Mouse (Mus musculus) brain, embryonic 14.5 days (tissue): Measurements from ENCODE around the gene Taar5. TPM values are rescaled to one million over a fixed set of nuclear protein-coding genes. Genes with fewer than 3 reads are reported as not detected.
A peak's percentile ranks its signal among the peaks of the same experiment; 100 is the strongest.

Experiments
- DNase-seq: peaks from one replicate; pipeline ENCODE4 v3.0.0-alpha.2; 2011; ENCODE audit warnings: low read depth
- CTCF ChIP-seq: fragments of 200-500 bp; IDR thresholded peaks from 2 replicates; pipeline ENCODE4 v1.5.1; 2012; ENCODE audit warnings: inconsistent platforms, mild to moderate bottlenecking, moderate library complexity, borderline replicate concordance; ENCODE audit not compliant: insufficient read depth, insufficient read length; ENCODE audit errors: extremely low read depth
- POLR2A ChIP-seq: fragments of 200-500 bp; IDR thresholded peaks from 2 replicates; pipeline ENCODE4 v1.6.1; 2012; ENCODE audit warnings: mild to moderate bottlenecking, inconsistent platforms, borderline replicate concordance; ENCODE audit not compliant: poor library complexity, insufficient read depth, insufficient read length, severe bottlenecking; ENCODE audit errors: extremely low read depth
- polyA plus RNA-seq: library from polyadenylated mRNA; depleted of rRNA; stranded (reverse); fragments of >200 nt; gene quantifications from 2 replicates; pipeline ENCODE4 v1.2.3, GENCODE M21; 2012; rRNA removed

Gene Taar5
- polyA plus RNA-seq, 1 experiment = not detected

DNA sequence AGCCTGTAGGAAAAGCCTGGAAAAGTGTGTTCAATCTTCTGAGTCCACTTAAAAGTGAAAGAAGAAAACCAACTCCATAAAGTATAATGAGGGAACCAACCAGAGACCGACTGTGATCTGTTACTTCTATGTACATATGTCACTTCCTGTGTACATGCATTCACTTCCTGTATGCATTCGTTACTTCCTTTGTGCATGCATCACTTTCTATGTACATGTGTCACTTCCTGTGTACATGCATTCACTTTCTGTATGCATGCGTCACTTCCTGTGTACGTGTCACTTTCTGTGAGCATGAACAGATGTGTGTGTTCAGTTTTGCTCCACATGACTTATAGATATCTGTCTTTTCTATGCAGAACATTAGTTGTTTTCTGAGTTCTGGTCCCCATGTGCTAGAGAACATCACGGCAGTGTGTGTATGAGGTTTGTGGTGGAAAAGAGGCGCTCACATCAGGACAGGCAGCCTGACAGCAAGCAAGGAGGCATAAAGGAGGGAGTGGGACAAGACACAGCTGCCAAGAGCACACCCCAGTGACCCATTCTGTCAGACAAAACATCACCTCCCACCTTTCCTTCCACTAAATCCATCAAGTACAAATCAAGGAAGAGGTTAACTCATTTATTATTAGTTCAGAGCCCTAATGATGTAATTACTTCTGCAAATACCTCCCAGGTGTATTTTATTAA, 5.4 kb upstream of the Taar5 start:
- DNase-seq = no peak

DNA sequence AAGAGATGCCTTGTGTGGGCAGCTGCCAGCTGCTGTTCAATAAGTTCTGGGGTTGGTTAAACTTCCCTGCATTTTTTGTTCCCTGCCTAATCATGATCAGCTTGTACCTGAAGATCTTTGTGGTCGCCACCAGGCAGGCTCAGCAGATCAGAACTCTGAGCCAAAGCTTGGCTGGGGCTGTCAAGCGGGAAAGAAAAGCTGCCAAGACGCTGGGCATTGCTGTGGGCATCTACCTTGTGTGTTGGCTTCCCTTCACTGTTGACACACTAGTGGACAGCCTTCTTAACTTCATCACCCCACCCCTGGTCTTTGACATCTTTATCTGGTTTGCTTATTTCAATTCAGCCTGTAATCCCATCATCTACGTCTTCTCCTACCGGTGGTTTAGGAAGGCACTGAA, 750 bp downstream of the Taar5 start:
- TF ChIP-seq CTCF = no peak
- no peak for DNase-seq

More for the DNA sequence above, 5.4 kb upstream of the Taar5 start:
- TF ChIP-seq POLR2A (no peak), CTCF (no peak)

- DNase-seq = no peak
- TF ChIP-seq POLR2A = no peak
- TF ChIP-seq CTCF = no peak
These were observed 7.5 kb downstream of the Taar5 start for GRCm38 (mm10) chr10:23977958-23978357.

DNA sequence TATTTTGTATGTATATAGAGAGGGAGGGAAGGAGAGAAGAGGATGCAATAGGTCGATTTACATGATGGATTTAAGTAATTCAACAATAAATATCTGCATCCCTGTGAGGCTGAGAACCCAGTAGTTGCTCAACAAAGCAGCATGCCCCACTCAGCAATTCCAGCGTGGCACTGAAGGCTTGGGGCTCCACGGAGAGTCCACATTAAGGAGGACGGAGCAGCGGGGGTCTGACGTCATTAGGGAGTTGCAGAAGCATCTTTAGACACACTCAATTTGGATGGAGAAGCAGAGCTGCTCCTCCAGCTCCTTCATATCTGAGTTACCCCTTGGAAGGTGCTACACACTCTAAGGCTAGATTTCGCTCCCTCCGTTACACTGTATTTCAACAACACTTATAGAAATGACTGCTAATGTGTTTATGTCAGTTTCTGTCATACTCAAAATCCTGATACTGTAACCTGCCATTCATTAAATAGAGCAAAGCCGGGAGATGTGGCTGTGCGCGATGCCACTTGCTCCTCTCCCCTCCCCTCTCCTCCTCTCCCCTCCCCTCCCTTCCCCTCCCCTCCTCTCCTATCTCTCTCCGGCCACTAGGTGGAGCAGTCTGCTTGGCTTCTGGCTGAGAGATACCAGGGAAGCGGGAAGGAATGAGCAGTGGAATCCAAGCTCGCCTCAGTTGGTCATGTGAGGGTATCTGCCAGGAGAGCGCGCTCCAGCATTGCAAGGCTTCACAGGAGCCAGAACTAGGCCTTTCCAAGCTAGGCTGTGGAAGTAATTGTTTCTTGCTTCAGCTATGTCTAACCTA, 8.6 kb downstream of the Taar5 start:
- DNase-seq = peak; percentile 85

GRCm38 (mm10) chr10:23985546-23985945, 15.0 kb downstream of the Taar5 start, which contains the start of gene Taar6:
TSS of gene Taar6 (minus strand) at chr10:23985646.
- TF ChIP-seq CTCF (no peak), POLR2A (no peak)
- DNase-seq = no peak

More for the DNA sequence above, 8.6 kb downstream of the Taar5 start:
- TF ChIP-seq CTCF = peak; percentile 69
- TF ChIP-seq POLR2A = no peak

DNA sequence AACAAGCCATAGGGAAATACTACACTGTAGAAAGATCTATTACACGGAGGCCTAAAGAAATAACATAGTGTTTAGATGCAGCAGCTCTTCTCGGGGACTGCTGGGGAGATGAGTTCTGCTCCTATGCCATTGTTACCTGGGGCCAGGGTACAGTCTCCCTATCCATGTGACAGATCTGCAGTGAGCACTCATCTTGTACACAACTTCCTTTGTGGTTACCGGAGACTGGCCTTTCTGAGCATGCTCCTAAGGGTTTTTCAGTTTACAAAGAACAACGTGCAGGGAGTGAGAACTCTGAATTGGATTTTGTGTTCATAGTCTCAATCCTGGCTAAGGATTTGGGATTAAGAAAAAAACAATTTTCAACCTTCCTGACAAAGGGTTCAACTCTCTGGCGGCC, 15.9 kb downstream of the Taar5 start:
- TF ChIP-seq CTCF (no peak), POLR2A (no peak)
- no peak for DNase-seq

GRCm38 (mm10) chr10:23993381-23993780, 22.9 kb downstream of the Taar5 start, which contains the start of gene Taar7a:
TSS of gene Taar7a (minus strand) at chr10:23993481.
- DNase-seq = no peak
- no peak for TF ChIP-seq CTCF
- TF ChIP-seq POLR2A = no peak

- DNase-seq = no peak
- TF ChIP-seq CTCF = no peak
- no peak for TF ChIP-seq POLR2A
These were observed 29.1 kb downstream of the Taar5 start, which contains the start of gene Taar7b for GRCm38 (mm10) chr10:23999639-24000038. TSS of gene Taar7b (plus strand) at chr10:23999939.

DNA sequence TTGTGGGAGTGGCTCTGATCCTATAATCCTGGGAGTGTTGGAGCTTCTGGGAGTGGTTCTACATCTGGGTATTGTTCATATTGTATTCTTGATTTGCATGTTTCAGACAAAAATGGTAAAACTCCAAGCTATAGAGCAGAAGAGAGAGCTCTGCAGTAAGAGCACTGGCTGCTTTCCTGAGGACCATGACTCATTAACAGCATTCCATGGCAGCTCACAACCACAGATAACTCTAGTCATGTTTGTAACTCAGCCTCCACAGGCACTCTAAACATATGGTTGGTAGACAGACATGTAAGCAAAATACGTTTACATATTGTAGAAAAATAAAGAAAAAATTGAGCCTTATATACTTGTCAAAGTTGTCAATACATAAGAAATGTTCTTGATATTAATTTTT, 35.9 kb downstream of the Taar5 start:
- no peak for DNase-seq
- TF ChIP-seq POLR2A (no peak), CTCF (no peak)

DNA sequence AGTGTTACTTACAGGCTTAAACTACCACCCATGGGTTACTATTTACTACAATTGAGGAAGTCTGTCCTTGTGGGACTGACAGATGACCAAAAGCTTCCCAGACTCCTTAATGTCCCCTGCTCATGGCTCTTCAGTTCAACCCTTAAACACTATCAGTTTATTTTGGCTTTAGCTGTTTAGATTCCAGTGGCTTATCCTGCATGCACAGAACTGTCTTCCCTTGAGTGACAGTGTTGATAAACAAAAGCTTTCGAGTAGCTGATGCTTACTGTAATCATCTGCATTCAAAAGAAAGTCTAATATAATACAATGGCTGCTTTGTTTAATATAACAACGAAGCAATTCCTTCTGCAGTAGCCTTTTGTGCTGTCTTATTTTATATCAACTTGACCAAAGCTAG, 36.5 kb downstream of the Taar5 start:
- TF ChIP-seq CTCF = no peak
- TF ChIP-seq POLR2A = no peak
- no peak for DNase-seq

GRCm38 (mm10) chr10:24008143-24008542, 37.6 kb downstream of the Taar5 start:
- TF ChIP-seq POLR2A (no peak), CTCF (no peak)
- no peak for DNase-seq

Other genes starting within 250 kb of the Taar5 start
- 2,858 and 3,479 TPM in 2 replicates for gene Rps12, start 183.4 kb upstream of the Taar5 start, polyA plus RNA-seq
- 25.7 and 28.3 TPM in 2 replicates for gene Slc18b1, start 173.7 kb upstream of the Taar5 start, polyA plus RNA-seq
- gene Vnn3, start 119.2 kb upstream of the Taar5 start, polyA plus RNA-seq = 0.04 and 0.10 TPM in 2 replicates
- gene Vnn1, start 76.0 kb upstream of the Taar5 start, polyA plus RNA-seq = 0.14 and 0.15 TPM in 2 replicates
- gene Taar1, start 50.4 kb upstream of the Taar5 start, polyA plus RNA-seq = not detected in 2 replicates
- gene Taar2, start 32.1 kb upstream of the Taar5 start, polyA plus RNA-seq = 0.08 TPM in 1 of 2 replicates, not detected in the other
- gene Taar3, start 21.1 kb upstream of the Taar5 start, polyA plus RNA-seq = not detected in 2 replicates
- gene Taar4, start 10.2 kb upstream of the Taar5 start, polyA plus RNA-seq = not detected in 2 replicates
- gene Taar6, start 14.9 kb downstream of the Taar5 start, polyA plus RNA-seq = not detected in 2 replicates
- gene Taar7a, start 22.8 kb downstream of the Taar5 start, polyA plus RNA-seq = not detected in 2 replicates
- not detected in 2 replicates for gene Taar7b, start 29.2 kb downstream of the Taar5 start, polyA plus RNA-seq
- gene Taar7d, start 56.5 kb downstream of the Taar5 start, polyA plus RNA-seq = not detected in 2 replicates
- not detected in 2 replicates for gene Taar7e, start 66.9 kb downstream of the Taar5 start, polyA plus RNA-seq
- not detected in 2 replicates for gene Taar7f, start 78.8 kb downstream of the Taar5 start, polyA plus RNA-seq
- not detected in 2 replicates for gene Taar8a, start 105.8 kb downstream of the Taar5 start, polyA plus RNA-seq
- gene Taar8b, start 121.6 kb downstream of the Taar5 start, polyA plus RNA-seq = not detected in 2 replicates
- not detected in 2 replicates for gene Taar8c, start 131.2 kb downstream of the Taar5 start, polyA plus RNA-seq
- not detected in 2 replicates for gene Taar9, start 138.8 kb downstream of the Taar5 start, polyA plus RNA-seq
- gene Stx7, start 178.6 kb downstream of the Taar5 start, polyA plus RNA-seq = 207 and 232 TPM in 2 replicates